Mouse (Mus musculus): ENCODE measurements around the gene Impg2. TPM values are rescaled to one million over a fixed set of nuclear protein-coding genes. Genes with fewer than 3 reads are reported as not detected.

The Impg2 gene
- total and polyA plus RNA-seq, 2 experiments from 2014 or later, result 0.10 to 0.38 TPM

- TF ChIP-seq CTCF (IDR thresholded peaks at IDR 0.05), result no peak
- no peaks in the 10 kb centered on the region for H3K27me3 ChIP-seq (ENCODE audit: insufficient read depth, low read length)
- no peak overlapping the region for H3K9ac ChIP-seq (replicated peaks; ENCODE audit: low read length, poor library complexity, severe bottlenecking)
- H3K27ac ChIP-seq (ENCODE audit: low read depth, low read length), result no peak overlapping the region
- H3K9me3 ChIP-seq (ENCODE audit: low read length), result no peaks in the 10 kb centered on the region
- H3K4me1 ChIP-seq (ENCODE audit: insufficient read depth, low read length), result no peaks in the 10 kb centered on the region
- no peaks in the 10 kb centered on the region for H3K36me3 ChIP-seq (ENCODE audit: insufficient read depth, low read length)
- H3K4me3 ChIP-seq (ENCODE audit: low read depth, low read length), result no peak overlapping the region
- no peak overlapping the region for H3K4me2 ChIP-seq (ENCODE audit: low read depth, low read length, poor library complexity, severe bottlenecking)
- DNase-seq (ENCODE audit: low spot score) (no peak), ATAC-seq (ENCODE audit: low FRiP score) (no peak)
- 92% methylated on average over 3 of the region's 3 CpGs for WGBS
Observed at GRCm38 (mm10) chr16:56212740-56213139, 8.6 kb downstream of the Impg2 start.

- no peak overlapping the region for H3K4me3 ChIP-seq (ENCODE audit: low read depth, low read length)
- no peaks in the 10 kb centered on the region for H3K27me3 ChIP-seq (ENCODE audit: insufficient read depth, low read length)
- no peak for TF ChIP-seq CTCF (IDR thresholded peaks at IDR 0.05)
- DNase-seq (ENCODE audit: low spot score) (no peak), ATAC-seq (ENCODE audit: low FRiP score) (no peak)
- H3K36me3 ChIP-seq (ENCODE audit: insufficient read depth, low read length), result peaks cover 4% of the 10 kb centered on the region; the same call in 1 of the 2 replicates
- H3K4me2 ChIP-seq (ENCODE audit: low read depth, low read length, poor library complexity, severe bottlenecking), result no peak overlapping the region
- no peak overlapping the region for H3K27ac ChIP-seq (ENCODE audit: low read depth, low read length)
- no peaks in the 10 kb centered on the region for H3K4me1 ChIP-seq (ENCODE audit: insufficient read depth, low read length)
- H3K9ac ChIP-seq (replicated peaks; ENCODE audit: low read length, poor library complexity, severe bottlenecking), result no peak overlapping the region
- H3K9me3 ChIP-seq (ENCODE audit: low read length), result no peaks in the 10 kb centered on the region
Observed at GRCm38 (mm10) chr16:56227686-56228085, 23.6 kb downstream of the Impg2 start.

DNA sequence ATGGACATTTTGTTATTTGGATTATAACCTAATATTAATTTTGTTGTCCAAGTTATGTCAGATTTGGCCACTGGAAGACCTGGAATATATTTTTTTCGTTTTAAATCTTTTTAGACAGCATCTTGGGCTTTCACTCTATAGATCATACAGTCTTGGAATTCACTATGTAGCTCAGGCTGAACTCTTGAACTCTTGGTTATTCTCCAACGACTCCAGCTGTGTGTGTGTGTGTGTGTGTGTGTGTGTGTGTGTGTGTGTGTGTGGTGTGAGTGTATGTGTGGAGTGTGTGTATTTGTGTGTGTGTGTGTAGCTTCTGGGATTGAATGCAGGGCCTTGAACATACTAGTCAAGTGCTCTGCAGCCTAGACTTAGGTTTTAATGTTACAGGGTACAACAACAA is 25.3 kb downstream of the Impg2 start:
- Histone ChIP-seq H3K9ac (replicated peaks; ENCODE audit: low read length, poor library complexity, severe bottlenecking) (no peak overlapping the region), H3K4me1 (ENCODE audit: insufficient read depth, low read length) (no peaks in the 10 kb centered on the region), H3K4me3 (ENCODE audit: low read depth, low read length) (no peak overlapping the region), H3K9me3 (ENCODE audit: low read length) (no peaks in the 10 kb centered on the region), H3K4me2 (ENCODE audit: low read depth, low read length, poor library complexity, severe bottlenecking) (no peak overlapping the region), H3K27me3 (ENCODE audit: insufficient read depth, low read length) (no peaks in the 10 kb centered on the region), H3K36me3 (ENCODE audit: insufficient read depth, low read length) (peaks cover 4% of the 10 kb centered on the region; the same call in 1 of the 2 replicates), H3K27ac (ENCODE audit: low read depth, low read length) (no peak overlapping the region)
- ATAC-seq (ENCODE audit: low FRiP score) (no peak), DNase-seq (ENCODE audit: low spot score) (no peak)
- WGBS, result 60% methylated on average over 2 of the region's 2 CpGs
- TF ChIP-seq CTCF (IDR thresholded peaks at IDR 0.05), result no peak

GRCm38 (mm10) chr16:56231300-56231699 is 27.2 kb downstream of the Impg2 start:
- no peak overlapping the region for H3K4me3 ChIP-seq (ENCODE audit: low read depth, low read length)
- ATAC-seq (ENCODE audit: low FRiP score) (no peak), DNase-seq (ENCODE audit: low spot score) (no peak)
- no peaks in the 10 kb centered on the region for H3K27me3 ChIP-seq (ENCODE audit: insufficient read depth, low read length)
- H3K9ac ChIP-seq (replicated peaks; ENCODE audit: low read length, poor library complexity, severe bottlenecking), result no peak overlapping the region
- H3K9me3 ChIP-seq (ENCODE audit: low read length), result no peaks in the 10 kb centered on the region
- peaks cover 2% of the 10 kb centered on the region; the same call in 1 of the 2 replicates for H3K36me3 ChIP-seq (ENCODE audit: insufficient read depth, low read length)
- H3K4me1 ChIP-seq (ENCODE audit: insufficient read depth, low read length), result no peaks in the 10 kb centered on the region
- H3K27ac ChIP-seq (ENCODE audit: low read depth, low read length), result no peak overlapping the region
- WGBS, result 60% methylated on average over 10 of the region's 10 CpGs
- H3K4me2 ChIP-seq (ENCODE audit: low read depth, low read length, poor library complexity, severe bottlenecking), result no peak overlapping the region
- peak; percentile 40 for TF ChIP-seq CTCF (IDR thresholded peaks at IDR 0.05)

- TF ChIP-seq CTCF (IDR thresholded peaks at IDR 0.05), result no peak
- Histone ChIP-seq H3K27me3 (ENCODE audit: insufficient read depth, low read length) (no peaks in the 10 kb centered on the region), H3K27ac (ENCODE audit: low read depth, low read length) (no peak overlapping the region), H3K9me3 (ENCODE audit: low read length) (no peaks in the 10 kb centered on the region), H3K4me2 (ENCODE audit: low read depth, low read length, poor library complexity, severe bottlenecking) (no peak overlapping the region), H3K4me3 (ENCODE audit: low read depth, low read length) (no peak overlapping the region), H3K36me3 (ENCODE audit: insufficient read depth, low read length) (peaks cover 2% of the 10 kb centered on the region; the same call in 1 of the 2 replicates), H3K9ac (replicated peaks; ENCODE audit: low read length, poor library complexity, severe bottlenecking) (no peak overlapping the region), H3K4me1 (ENCODE audit: insufficient read depth, low read length) (no peaks in the 10 kb centered on the region)
- DNase-seq (ENCODE audit: low spot score), result peak; percentile 20
- no peak for ATAC-seq (ENCODE audit: low FRiP score)
- WGBS, result 85% methylated on average over 10 of the region's 10 CpGs
Observed at GRCm38 (mm10) chr16:56232736-56233135, 28.6 kb downstream of the Impg2 start.

DNA sequence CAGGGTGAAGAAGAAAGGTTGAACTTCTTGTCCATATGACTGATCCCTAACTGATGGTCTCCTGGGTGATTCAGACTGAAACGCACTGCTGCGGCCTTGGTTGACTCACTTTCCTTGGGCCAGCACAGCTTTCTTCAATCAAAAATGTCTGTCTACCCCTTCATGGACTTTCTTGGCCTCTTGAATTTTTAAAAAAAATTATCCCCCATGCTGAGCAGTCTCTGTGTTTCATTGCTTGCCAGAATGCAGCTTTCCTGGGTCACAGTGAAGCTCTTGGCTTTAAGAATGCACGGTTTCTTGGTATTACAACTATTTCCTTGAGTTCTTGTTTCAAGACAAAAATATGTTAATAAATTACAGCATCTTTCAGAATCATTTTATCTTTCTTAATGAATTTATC is 41.9 kb downstream of the Impg2 start:
- 95% methylated on average over 3 of the region's 3 CpGs for WGBS

More for the DNA sequence above, 41.9 kb downstream of the Impg2 start:
- no peak overlapping the region for H3K4me3 ChIP-seq (ENCODE audit: low read depth, low read length)
- no peak overlapping the region for H3K9ac ChIP-seq (replicated peaks; ENCODE audit: low read length, poor library complexity, severe bottlenecking)
- TF ChIP-seq CTCF (IDR thresholded peaks at IDR 0.05), result no peak
- no peaks in the 10 kb centered on the region for H3K9me3 ChIP-seq (ENCODE audit: low read length)
- no peaks in the 10 kb centered on the region for H3K27me3 ChIP-seq (ENCODE audit: insufficient read depth, low read length)
- H3K4me2 ChIP-seq (ENCODE audit: low read depth, low read length, poor library complexity, severe bottlenecking), result no peak overlapping the region
- no peak for ATAC-seq (ENCODE audit: low FRiP score)
- no peak overlapping the region for H3K27ac ChIP-seq (ENCODE audit: low read depth, low read length)
- no peaks in the 10 kb centered on the region for H3K36me3 ChIP-seq (ENCODE audit: insufficient read depth, low read length)
- H3K4me1 ChIP-seq (ENCODE audit: insufficient read depth, low read length), result no peaks in the 10 kb centered on the region
- no peak for DNase-seq (ENCODE audit: low spot score)

All from midbrain, postnatal 0 days (tissue).